Mouse (Mus musculus) ovary, postnatal 36 days (tissue): Measurements from ENCODE around the gene Ppfia1.

Source experiments
- DNase-seq: peaks from one replicate; pipeline ENCODE4 v3.0.0; 2022; ENCODE audit warnings: low spot score, mixed read lengths

Ppfia1 gene

GRCm38 (mm10) chr7:144489067-144489774, 64.3 kb downstream of the Ppfia1 start:
- peak; percentile 39 for DNase-seq

- DNase-seq: no peak
These were observed 73.2 kb downstream of the Ppfia1 start for GRCm38 (mm10) chr7:144480314-144480713.

GRCm38 (mm10) chr7:144479569-144479968, 74.0 kb downstream of the Ppfia1 start:
- no peak for DNase-seq

GRCm38 (mm10) chr7:144475741-144476140, 77.8 kb downstream of the Ppfia1 start:
- DNase-seq: no peak

GRCm38 (mm10) chr7:144473486-144473885, 80.0 kb downstream of the Ppfia1 start:
- no peak for DNase-seq

GRCm38 (mm10) chr7:144471103-144471502, 82.4 kb downstream of the Ppfia1 start:
- DNase-seq: no peak

GRCm38 (mm10) chr7:144470545-144471059, 82.9 kb downstream of the Ppfia1 start, which contains the start of gene Cttn:
Cttn (minus strand) TSS chr7:144471009.
- peak; percentile 89 for DNase-seq

- DNase-seq: peak; percentile 15
These were observed 83.5 kb downstream of the Ppfia1 start for GRCm38 (mm10) chr7:144469908-144470544.

GRCm38 (mm10) chr7:144469181-144469641, 84.3 kb downstream of the Ppfia1 start:
- DNase-seq: peak; percentile 25

- DNase-seq: no peak
These were observed 84.8 kb downstream of the Ppfia1 start for GRCm38 (mm10) chr7:144468741-144469140.

- no peak for DNase-seq
These were observed 91.0 kb downstream of the Ppfia1 start for GRCm38 (mm10) chr7:144462577-144462976.

- no peak for DNase-seq
These were observed 92.2 kb downstream of the Ppfia1 start for GRCm38 (mm10) chr7:144461246-144461902.

- no peak for DNase-seq
These were observed 94.6 kb downstream of the Ppfia1 start for GRCm38 (mm10) chr7:144458881-144459280.

GRCm38 (mm10) chr7:144450661-144451060, 102.9 kb downstream of the Ppfia1 start:
- DNase-seq: no peak

- DNase-seq: peak; percentile 88
These were observed 103.6 kb downstream of the Ppfia1 start for GRCm38 (mm10) chr7:144449637-144450570.

- no peak for DNase-seq
These were observed 105.3 kb downstream of the Ppfia1 start for GRCm38 (mm10) chr7:144448186-144448585.

- DNase-seq: no peak
These were observed 106.4 kb downstream of the Ppfia1 start for GRCm38 (mm10) chr7:144447146-144447545.

- no peak for DNase-seq
These were observed 108.7 kb downstream of the Ppfia1 start for GRCm38 (mm10) chr7:144444788-144445187.

GRCm38 (mm10) chr7:144441976-144442375, 111.6 kb downstream of the Ppfia1 start:
- DNase-seq: no peak

GRCm38 (mm10) chr7:144441466-144441865, 112.1 kb downstream of the Ppfia1 start:
- no peak for DNase-seq

GRCm38 (mm10) chr7:144438811-144439210, 114.7 kb downstream of the Ppfia1 start:
- DNase-seq: peak; percentile 37
